Mouse (Mus musculus) liver, postnatal 0 days (tissue): ENCODE data around the gene Tm4sf5. TPM values are rescaled to one million over a fixed set of nuclear protein-coding genes. Genes with fewer than 3 reads are reported as not detected.

Experiments used
- ATAC-seq: fragments of 200-750 bp; cut with Nextera tagmentation; 2 replicates; pipeline ENCODE4 v1.8.0; 2017; ENCODE audit warnings: mild to moderate bottlenecking, moderate library complexity
- DNase-seq: peaks from one replicate; pipeline ENCODE4 v3.0.0-alpha.2; 2016
- H3K27ac ChIP-seq: fragments of 300-500 bp; sonication (generic); 2 replicates; pipeline ENCODE4 v1.5.1; 2014; ENCODE audit warnings: antibody characterized with exemption, moderate library complexity, mild to moderate bottlenecking, low read depth
- H3K27me3 ChIP-seq: fragments of 300-500 bp; sonication (generic); 2 replicates; pipeline ENCODE4 v1.6.1; 2014; ENCODE audit warnings: low read length, control low read depth, mixed read lengths; ENCODE audit not compliant: insufficient read depth
- H3K36me3 ChIP-seq: fragments of 300-500 bp; sonication (generic); replicated peaks from 2 replicates; pipeline ENCODE4 v1.6.1; 2014; ENCODE audit warnings: mild to moderate bottlenecking, control low read depth, low read length, moderate library complexity, mixed read lengths; ENCODE audit not compliant: insufficient read depth
- H3K4me1 ChIP-seq: fragments of 300-500 bp; sonication (generic); 2 replicates; pipeline ENCODE4 v1.6.1; 2014; ENCODE audit warnings: antibody characterized with exemption, mild to moderate bottlenecking, control low read depth; ENCODE audit not compliant: insufficient read depth
- H3K4me2 ChIP-seq: fragments of 300-500 bp; sonication (generic); 2 replicates; pipeline ENCODE4 v1.6.1; 2014; ENCODE audit warnings: low read depth, mild to moderate bottlenecking, low read length, moderate library complexity, mixed read lengths
- H3K4me3 ChIP-seq: fragments of 300-500 bp; sonication (generic); 2 replicates; pipeline ENCODE4 v1.5.1; 2014; ENCODE audit warnings: low read depth, low read length
- H3K9ac ChIP-seq: fragments of 300-500 bp; sonication (generic); replicated peaks from 2 replicates; pipeline ENCODE4 v1.6.1; 2014; ENCODE audit warnings: mild to moderate bottlenecking, moderate library complexity
- H3K9me3 ChIP-seq: fragments of 300-500 bp; sonication (generic); 2 replicates; pipeline ENCODE4 v1.6.1; 2016; ENCODE audit warnings: mild to moderate bottlenecking, control low read depth, low read length, mixed read lengths
- CTCF ChIP-seq: sonication (generic); IDR thresholded peaks from 2 replicates; pipeline ENCODE4 v1.5.1; 2016; ENCODE audit warnings: antibody characterized with exemption, low read depth
- EP300 ChIP-seq: IDR thresholded peaks from 2 replicates; pipeline ENCODE4 v1.6.1; 2016; ENCODE audit warnings: antibody characterized with exemption, low read depth, mild to moderate bottlenecking
- WGBS: fragments of 180-500 bp; shearing (Covaris S2); extraction: QIAGEN DNeasy Blood & Tissue Kit; methylation state at CpG from one replicate; pipeline ENCODE4 v1.1.7; 2014; ENCODE audit not compliant: insufficient replicate concordance; 5-methylcytosine and 5-hydroxymethylcytosine counted together
- polyA plus RNA-seq: library from polyadenylated mRNA; unstranded; fragments of >200 nt; fragmentation: Nextera tagmentation; extraction: Ambion mirVana; gene quantifications from 2 replicates; pipeline ENCODE4 v1.2.1, GENCODE M21; 2015

Gene Tm4sf5
- polyA plus RNA-seq, 1 experiment from 2014 or later: 1.7 TPM

- no peak overlapping the region for H3K27ac ChIP-seq
- H3K9me3 ChIP-seq: no peaks in the 10 kb centered on the region
- no peak overlapping the region for H3K4me2 ChIP-seq
- TF ChIP-seq CTCF (no peak), EP300 (no peak)
- H3K4me1 ChIP-seq: no peaks in the 10 kb centered on the region
- H3K4me3 ChIP-seq: no peak overlapping the region
- no peak overlapping the region for H3K9ac ChIP-seq
- ATAC-seq (no peak), DNase-seq (no peak)
- WGBS: 42% methylated on average over 4 of the region's 4 CpGs
- H3K27me3 ChIP-seq: no peaks in the 10 kb centered on the region
- no peaks in the 10 kb centered on the region for H3K36me3 ChIP-seq
Measured at GRCm38 (mm10) chr11:70487816-70488215, 17.2 kb upstream of the Tm4sf5 start.

- no peak overlapping the region for H3K4me3 ChIP-seq
- H3K9me3 ChIP-seq: no peaks in the 10 kb centered on the region
- no peak overlapping the region for H3K4me2 ChIP-seq
- no peaks in the 10 kb centered on the region for H3K27me3 ChIP-seq
- H3K27ac ChIP-seq: peak overlapping the region; percentile 67; the same call in 1 of the 2 replicates
- no peak for DNase-seq
- no peaks in the 10 kb centered on the region for H3K36me3 ChIP-seq
- TF ChIP-seq EP300: no peak
- TF ChIP-seq CTCF: no peak
- 72% methylated on average over 3 of the region's 3 CpGs for WGBS
- ATAC-seq: no peak
- no peaks in the 10 kb centered on the region for H3K4me1 ChIP-seq
- H3K9ac ChIP-seq: no peak overlapping the region
Measured at GRCm38 (mm10) chr11:70489138-70489537, 15.9 kb upstream of the Tm4sf5 start.

GRCm38 (mm10) chr11:70489684-70490083, 15.4 kb upstream of the Tm4sf5 start:
- 25% methylated on average over 6 of the region's 6 CpGs for WGBS
- no peak for DNase-seq

GRCm38 (mm10) chr11:70499566-70500475, 5.2 kb upstream of the Tm4sf5 start:
- H3K9me3 ChIP-seq: no peaks in the 10 kb centered on the region
- H3K4me3 ChIP-seq: no peak overlapping the region
- TF ChIP-seq EP300 (no peak), CTCF (peak; percentile 57)
- 65% methylated on average over 14 of the region's 14 CpGs for WGBS
- H3K4me2 ChIP-seq: no peak overlapping the region
- H3K9ac ChIP-seq: no peak overlapping the region
- no peaks in the 10 kb centered on the region for H3K27me3 ChIP-seq
- DNase-seq (no peak), ATAC-seq (no peak)
- H3K4me1 ChIP-seq: 0 out of 2 replicates have a peak, but pooled peaks cover 11% of the 10 kb centered on the region
- H3K27ac ChIP-seq: no peak overlapping the region
- H3K36me3 ChIP-seq: no peaks in the 10 kb centered on the region

More at GRCm38 (mm10) chr11:70489684-70490083, 15.4 kb upstream of the Tm4sf5 start:
- TF ChIP-seq CTCF (no peak), EP300 (no peak)
- Histone ChIP-seq H3K4me2 (no peak overlapping the region), H3K9me3 (no peaks in the 10 kb centered on the region), H3K36me3 (no peaks in the 10 kb centered on the region), H3K4me1 (no peaks in the 10 kb centered on the region), H3K4me3 (no peak overlapping the region), H3K9ac (no peak overlapping the region), H3K27ac (no peak overlapping the region), H3K27me3 (no peaks in the 10 kb centered on the region)
- ATAC-seq: peak; percentile 51; the same call in 1 of the 2 replicates

- Histone ChIP-seq H3K4me2 (no peak overlapping the region), H3K4me1 (0 out of 2 replicates have a peak, but pooled peaks cover 11% of the 10 kb centered on the region), H3K36me3 (no peaks in the 10 kb centered on the region), H3K27me3 (no peaks in the 10 kb centered on the region), H3K27ac (no peak overlapping the region), H3K9me3 (no peaks in the 10 kb centered on the region), H3K9ac (no peak overlapping the region), H3K4me3 (no peak overlapping the region)
- 76% methylated on average over 1 of the region's 1 CpGs for WGBS
- ATAC-seq (no peak), DNase-seq (no peak)
- no peak for TF ChIP-seq CTCF
- no peak for TF ChIP-seq EP300
Measured at GRCm38 (mm10) chr11:70500476-70500812, 4.6 kb upstream of the Tm4sf5 start.

GRCm38 (mm10) chr11:70502018-70502417, 3.0 kb upstream of the Tm4sf5 start:
- no peak for DNase-seq
- Histone ChIP-seq H3K4me2 (no peak overlapping the region), H3K9me3 (no peaks in the 10 kb centered on the region), H3K27me3 (no peaks in the 10 kb centered on the region), H3K36me3 (no peaks in the 10 kb centered on the region), H3K27ac (no peak overlapping the region), H3K4me3 (no peak overlapping the region), H3K4me1 (0 out of 2 replicates have a peak, but pooled peaks cover 11% of the 10 kb centered on the region), H3K9ac (no peak overlapping the region)
- TF ChIP-seq CTCF: no peak
- no peak for TF ChIP-seq EP300
- peak; percentile 55 for ATAC-seq
- 46% methylated on average over 3 of the region's 3 CpGs for WGBS
